Mouse (Mus musculus) kidney, adult 2 months (tissue): ENCODE results near the gene Daam1. TPM values are rescaled to one million over a fixed set of nuclear protein-coding genes. Genes with fewer than 3 reads are reported as not detected.

Source experiments
- DNase-seq: peaks from one replicate; pipeline ENCODE4 v3.0.0; 2021
- H3K27ac ChIP-seq: fragments of 200-500 bp; 2 replicates; pipeline ENCODE4 v1.5.1; 2012; ENCODE audit warnings: low read depth, low read length, control low read depth, inconsistent platforms; ENCODE audit not compliant: insufficient read depth
- H3K27me3 ChIP-seq: fragments of 200-500 bp; replicated peaks from 2 replicates; pipeline ENCODE4 v1.6.1; 2012; ENCODE audit warnings: mild to moderate bottlenecking, moderate library complexity, low read length, inconsistent platforms; ENCODE audit not compliant: control insufficient read depth, insufficient read depth
- H3K36me3 ChIP-seq: fragments of 200-500 bp; 2 replicates; pipeline ENCODE4 v1.6.1; 2012; ENCODE audit warnings: mild to moderate bottlenecking, moderate library complexity, low read length, inconsistent platforms; ENCODE audit not compliant: control insufficient read depth, insufficient read depth
- H3K4me1 ChIP-seq: fragments of 200-500 bp; 2 replicates; pipeline ENCODE4 v1.6.1; 2011; ENCODE audit warnings: low read length; ENCODE audit not compliant: control insufficient read depth, insufficient read depth
- H3K4me3 ChIP-seq: fragments of 200-500 bp; 2 replicates; pipeline ENCODE4 v1.5.1; 2011; ENCODE audit warnings: mild to moderate bottlenecking, low read depth, low read length, control low read depth; ENCODE audit not compliant: insufficient read depth
- CTCF ChIP-seq: fragments of 200-500 bp; conservative IDR thresholded peaks from 2 replicates; pipeline ENCODE4 v1.5.1; 2011; ENCODE audit warnings: low read depth, mild to moderate bottlenecking, control low read depth, low read length, moderate library complexity, mixed read lengths; ENCODE audit not compliant: insufficient read depth, insufficient read length
- POLR2A ChIP-seq: fragments of 200-500 bp; IDR thresholded peaks from one replicate; pipeline ENCODE4 v1.6.1; 2011; ENCODE audit warnings: low read depth, low read length, control low read depth
- WGBS: fragments of 180-500 bp; shearing (Covaris S2); methylation state at CpG from one replicate; pipeline ENCODE4 v1.1.7; 2018; 5-methylcytosine and 5-hydroxymethylcytosine counted together
- polyA plus RNA-seq: library from polyadenylated mRNA; depleted of rRNA; stranded (reverse); fragments of >200 nt; gene quantifications from 2 replicates; pipeline ENCODE4 v1.2.3, GENCODE M21; 2012

The Daam1 gene
- polyA plus RNA-seq, 1 experiment: 5.2 TPM

GRCm38 (mm10) chr12:71875761-71876489, 45.0 kb downstream of the Daam1 start:
- peaks cover 16% of the 10 kb centered on the region for H3K4me1 ChIP-seq
- WGBS: 67% methylated on average over 7 of the region's 7 CpGs
- no peak overlapping the region for H3K4me3 ChIP-seq
- H3K36me3 ChIP-seq: no peaks in the 10 kb centered on the region
- no peak overlapping the region for H3K27ac ChIP-seq
- peak; percentile 83 for DNase-seq
- no peak for TF ChIP-seq CTCF
- H3K27me3 ChIP-seq: no peaks in the 10 kb centered on the region

GRCm38 (mm10) chr12:71880987-71881386, 50.1 kb downstream of the Daam1 start:
- WGBS: 90% methylated on average over 5 of the region's 5 CpGs
- peaks cover 17% of the 10 kb centered on the region for H3K4me1 ChIP-seq
- TF ChIP-seq CTCF (no peak), POLR2A (no peak)
- no peak overlapping the region for H3K4me3 ChIP-seq
- no peak overlapping the region for H3K27ac ChIP-seq
- no peaks in the 10 kb centered on the region for H3K27me3 ChIP-seq
- H3K36me3 ChIP-seq: no peaks in the 10 kb centered on the region
- no peak for DNase-seq

- no peak for DNase-seq
- H3K4me3 ChIP-seq: no peak overlapping the region
- no peaks in the 10 kb centered on the region for H3K27me3 ChIP-seq
- no peak overlapping the region for H3K27ac ChIP-seq
- peaks cover 15% of the 10 kb centered on the region for H3K4me1 ChIP-seq
- no peaks in the 10 kb centered on the region for H3K36me3 ChIP-seq
- no peak for TF ChIP-seq CTCF
- no peak for TF ChIP-seq POLR2A
- WGBS: 89% methylated on average over 4 of the region's 4 CpGs
Measured at GRCm38 (mm10) chr12:71881477-71881876, 50.6 kb downstream of the Daam1 start.

GRCm38 (mm10) chr12:71883066-71883711, 52.3 kb downstream of the Daam1 start:
- no peak for TF ChIP-seq POLR2A
- no peak for TF ChIP-seq CTCF
- no peak for DNase-seq
- Histone ChIP-seq H3K4me1 (peaks cover 14% of the 10 kb centered on the region), H3K4me3 (no peak overlapping the region), H3K36me3 (no peaks in the 10 kb centered on the region), H3K27ac (no peak overlapping the region), H3K27me3 (no peaks in the 10 kb centered on the region)
- WGBS: 82% methylated on average over 9 of the region's 9 CpGs

GRCm38 (mm10) chr12:71885170-71885574, 54.3 kb downstream of the Daam1 start:
- Histone ChIP-seq H3K4me3 (no peak overlapping the region), H3K36me3 (no peaks in the 10 kb centered on the region), H3K27me3 (no peaks in the 10 kb centered on the region), H3K27ac (peak overlapping the region; percentile 33; the same call in 1 of the 2 replicates), H3K4me1 (peaks cover 14% of the 10 kb centered on the region)
- DNase-seq: peak; percentile 37
- TF ChIP-seq POLR2A (no peak), CTCF (no peak)
- WGBS: 23% methylated on average over 2 of the region's 2 CpGs

GRCm38 (mm10) chr12:71885717-71886116, 54.8 kb downstream of the Daam1 start:
- no peaks in the 10 kb centered on the region for H3K36me3 ChIP-seq
- TF ChIP-seq CTCF: no peak
- TF ChIP-seq POLR2A: no peak
- DNase-seq: peak; percentile 70
- H3K4me3 ChIP-seq: peak overlapping the region; percentile 19
- 61% methylated on average over 4 of the region's 4 CpGs for WGBS
- H3K27me3 ChIP-seq: no peaks in the 10 kb centered on the region
- peak overlapping the region; percentile 52 for H3K27ac ChIP-seq
- H3K4me1 ChIP-seq: peaks cover 14% of the 10 kb centered on the region

- H3K4me3 ChIP-seq: no peak overlapping the region
- H3K36me3 ChIP-seq: no peaks in the 10 kb centered on the region
- peaks cover 14% of the 10 kb centered on the region for H3K4me1 ChIP-seq
- TF ChIP-seq CTCF (no peak), POLR2A (no peak)
- DNase-seq: no peak
- no peaks in the 10 kb centered on the region for H3K27me3 ChIP-seq
- H3K27ac ChIP-seq: peak overlapping the region; percentile 52; the same call in 1 of the 2 replicates
- WGBS: 72% methylated on average over 5 of the region's 5 CpGs
Measured at GRCm38 (mm10) chr12:71886406-71886805, 55.5 kb downstream of the Daam1 start.
